Comparison of ENCODE assay signal across 21 mouse cellular contexts in the genomic region with DNA sequence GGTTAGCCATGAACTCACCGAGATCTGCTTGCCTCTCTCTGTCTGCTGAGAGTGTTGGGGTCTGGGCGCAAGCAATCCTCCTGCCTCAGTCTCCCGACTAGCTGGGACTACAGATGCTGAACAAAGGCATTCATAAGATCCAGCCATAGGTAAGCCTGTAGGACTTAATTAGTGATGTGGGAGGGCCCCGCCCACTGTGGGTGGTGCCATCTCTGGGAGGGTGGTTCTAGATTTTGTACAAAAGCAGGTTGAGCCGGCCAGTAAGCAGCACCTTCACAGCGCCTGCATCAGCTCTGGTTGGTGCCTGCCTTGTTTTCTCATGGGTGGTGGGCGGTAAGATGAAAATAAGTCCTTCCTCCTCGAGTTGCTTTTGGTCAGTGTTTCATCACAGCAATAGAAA. TPM values are rescaled to one million over a fixed set of nuclear protein-coding genes. Genes with fewer than 3 reads are reported as not detected.
DNase-seq lines count a peak whose midpoint lies in the region; ATAC-seq and TF ChIP-seq lines count a peak whose summit lies in the region.
"Had no signal": no experiment of that assay in that cellular context is flagged by ENCODE, and none has a peak within 500 bp of the region (broad histone marks: within the 10 kb centered on the region; RNA-seq: fewer than 3 reads in every experiment).

No protein-coding gene starts in this region.

- H3K4me2 ChIP-seq in stomach, postnatal 0 days (replicated peaks; ENCODE audit: low read depth) = no peak overlapping the region
- H3K4me2 ChIP-seq: embryonic facial prominence, embryonic 13.5 days; limb, embryonic 13.5 days had no signal

- H3K4me3 ChIP-seq in kidney, adult 2 months (ENCODE audit: insufficient read depth, low read depth, low read length) = no peak overlapping the region
- H3K4me3 ChIP-seq in testis, adult 2 months (ENCODE audit: control insufficient read depth, low read depth, low read length) = peak overlapping the region; percentile 27; the same call in 1 of the 2 replicates
- no peak overlapping the region for H3K4me3 ChIP-seq in stomach, postnatal 0 days (ENCODE audit: low read depth, low read length)
- H3K4me3 ChIP-seq in forebrain, embryonic 10.5 days = no peak overlapping the region
- H3K4me3 ChIP-seq: embryonic facial prominence, embryonic 13.5 days; layer of hippocampus, adult 2 months; limb, embryonic 13.5 days had no signal

- no peak for TF ChIP-seq POLR2A in kidney, adult 2 months (IDR thresholded peaks at IDR 0.05; ENCODE audit: low read depth, low read length)
- TF ChIP-seq POLR2A in testis, adult 2 months (IDR thresholded peaks at IDR 0.05; ENCODE audit: control insufficient read depth, low read depth, low read length) = no peak

- no peaks in the 10 kb centered on the region for H3K9me3 ChIP-seq in stomach, postnatal 0 days (ENCODE audit: control insufficient read depth, low read length)
- H3K9me3 ChIP-seq in forebrain, embryonic 10.5 days = no peaks in the 10 kb centered on the region
- H3K9me3 ChIP-seq: embryonic facial prominence, embryonic 13.5 days; limb, embryonic 13.5 days had no signal

- H3K36me3 ChIP-seq in kidney, adult 2 months (ENCODE audit: control insufficient read depth, insufficient read depth, low read length) = no peaks in the 10 kb centered on the region
- H3K36me3 ChIP-seq in testis, adult 2 months (ENCODE audit: control insufficient read depth, insufficient read depth, low read length) = no peaks in the 10 kb centered on the region
- H3K36me3 ChIP-seq in stomach, postnatal 0 days (ENCODE audit: control insufficient read depth, insufficient read depth, low read length) = no peaks in the 10 kb centered on the region
- no peaks in the 10 kb centered on the region for H3K36me3 ChIP-seq in forebrain, embryonic 10.5 days (replicated peaks)
- H3K36me3 ChIP-seq: embryonic facial prominence, embryonic 13.5 days; limb, embryonic 13.5 days had no signal

- H3K27me3 ChIP-seq in kidney, adult 2 months (replicated peaks; ENCODE audit: control insufficient read depth, insufficient read depth, low read length) = no peaks in the 10 kb centered on the region
- no peaks in the 10 kb centered on the region; the same call in 1 of the 2 replicates for H3K27me3 ChIP-seq in testis, adult 2 months (ENCODE audit: control insufficient read depth, insufficient read depth, low read length)
- no peaks in the 10 kb centered on the region for H3K27me3 ChIP-seq in stomach, postnatal 0 days (ENCODE audit: control insufficient read depth, insufficient read depth, low read length)
- H3K27me3 ChIP-seq in forebrain, embryonic 10.5 days (ENCODE audit: poor library complexity, severe bottlenecking) = peaks cover 33% of the 10 kb centered on the region

- no peak for TF ChIP-seq EP300 in stomach, postnatal 0 days (optimal IDR thresholded peaks at IDR 0.05)

- peak; percentile 26 for DNase-seq in kidney, adult 2 months
- no peak for DNase-seq in kidney, adult 8-10 months
- DNase-seq in testis, postnatal 10 days (ENCODE audit: low spot score) = no peak
- DNase-seq in ZHBTc4 (ENCODE audit: low read depth, low spot score) = peak; percentile 92
- peak; percentile 53 for DNase-seq in stomach, postnatal 0 days (ENCODE audit: low spot score)
- no peak for DNase-seq in forebrain, embryonic 10.5 days (ENCODE audit: extremely low spot score, low spot score)
- DNase-seq in spleen, adult 12 weeks (ENCODE audit: low spot score) = no peak
- DNase-seq: cerebellum, adult 11-12 months; heart, adult 18-20 months; kidney, adult 11 months; midbrain, embryonic 14.5 days had no signal

- ATAC-seq in stomach, postnatal 0 days (ENCODE audit: low FRiP score, low TSS enrichment) = no peak
- ATAC-seq: hindbrain, embryonic 16.5 days had no signal

- H3K27ac ChIP-seq in kidney, adult 2 months (ENCODE audit: insufficient read depth, low read depth, low read length) = no peak overlapping the region
- no peak overlapping the region for H3K27ac ChIP-seq in testis, adult 2 months (ENCODE audit: control insufficient read depth, insufficient read depth, low read depth, low read length)
- no peak overlapping the region for H3K27ac ChIP-seq in stomach, postnatal 0 days (replicated peaks)
- no peak overlapping the region for H3K27ac ChIP-seq in forebrain, embryonic 10.5 days
- H3K27ac ChIP-seq: embryonic facial prominence, embryonic 13.5 days; layer of hippocampus, adult 2 months; limb, embryonic 13.5 days had no signal

- H3K9ac ChIP-seq in stomach, postnatal 0 days (ENCODE audit: low read length) = no peak overlapping the region
- H3K9ac ChIP-seq: embryonic facial prominence, embryonic 13.5 days; limb, embryonic 13.5 days had no signal

- no peak for TF ChIP-seq CTCF in kidney, adult 2 months (conservative IDR thresholded peaks at IDR 0.05; ENCODE audit: insufficient read depth, insufficient read length, low read depth, low read length)
- no peak for TF ChIP-seq CTCF in testis, adult 2 months (IDR thresholded peaks at IDR 0.05; ENCODE audit: control insufficient read depth, insufficient read depth, insufficient replicate concordance, low read depth, low read length)
- no peak for TF ChIP-seq CTCF in stomach, postnatal 0 days (IDR thresholded peaks at IDR 0.05; ENCODE audit: low read depth)

- H3K4me1 ChIP-seq in kidney, adult 2 months (ENCODE audit: control insufficient read depth, insufficient read depth, low read length) = no peaks in the 10 kb centered on the region
- peaks cover 11% of the 10 kb centered on the region for H3K4me1 ChIP-seq in testis, adult 2 months (ENCODE audit: control insufficient read depth, insufficient read depth, low read length)
- no peaks in the 10 kb centered on the region for H3K4me1 ChIP-seq in stomach, postnatal 0 days (replicated peaks; ENCODE audit: control insufficient read depth, insufficient read depth)
- peaks cover 22% of the 10 kb centered on the region for H3K4me1 ChIP-seq in forebrain, embryonic 10.5 days

- WGBS in kidney, adult 2 months = 64% methylated on average over 8 of the region's 8 CpGs
- 51% methylated on average over 8 of the region's 8 CpGs for WGBS in stomach, postnatal 0 days
- 54% methylated on average over 8 of the region's 8 CpGs for WGBS in forebrain, embryonic 10.5 days

RNA-seq across cellular contexts. Expression of gene Depdc7, which starts 3.6 kb away (rescaled TPM):
- 15.7 and 16.0 TPM in 2 replicates for polyA plus RNA-seq in kidney, adult 2 months (2012; rRNA removed)
- polyA plus RNA-seq in testis, adult 2 months (2012; rRNA removed) = 0.74 and 1.5 TPM in 2 replicates
- 7.3 and 7.4 TPM in 2 replicates for polyA plus RNA-seq in stomach, postnatal 0 days (2015; fragmentation: Nextera tagmentation; extraction: Ambion mirVana)
- 3.2 and 3.7 TPM in 2 replicates for polyA plus RNA-seq in forebrain, embryonic 10.5 days (2016; fragmentation: Nextera tagmentation; extraction: Ambion mirVana)

RNA-seq across cellular contexts. Expression of gene Pin1rt1, which starts 30.1 kb away (rescaled TPM):
- not detected in 2 replicates for polyA plus RNA-seq in kidney, adult 2 months (2012; rRNA removed)
- 3.5 and 4.9 TPM in 2 replicates for polyA plus RNA-seq in testis, adult 2 months (2012; rRNA removed)
- 0.08 TPM in 1 of 2 replicates, not detected in the other for polyA plus RNA-seq in stomach, postnatal 0 days (2015; fragmentation: Nextera tagmentation; extraction: Ambion mirVana)
- polyA plus RNA-seq in forebrain, embryonic 10.5 days (2016; fragmentation: Nextera tagmentation; extraction: Ambion mirVana) = 0.12 and 0.14 TPM in 2 replicates
- polyA plus RNA-seq: C2C12; embryonic facial prominence, embryonic 13.5 days; forebrain, embryonic 11.5 days; heart, postnatal 0 days; midbrain, embryonic 14.5 days; small intestine, adult 2 months; urinary bladder, adult 2 months had no signal

RNA-seq across cellular contexts. Expression of gene Tcp11l1, which starts 34.3 kb away (rescaled TPM):
- 7.0 and 8.6 TPM in 2 replicates for polyA plus RNA-seq in kidney, adult 2 months (2012; rRNA removed)
- polyA plus RNA-seq in testis, adult 2 months (2012; rRNA removed) = 3.0 and 3.8 TPM in 2 replicates
- polyA plus RNA-seq in stomach, postnatal 0 days (2015; fragmentation: Nextera tagmentation; extraction: Ambion mirVana) = 22.0 and 23.9 TPM in 2 replicates
- 54.2 and 54.7 TPM in 2 replicates for polyA plus RNA-seq in forebrain, embryonic 10.5 days (2016; fragmentation: Nextera tagmentation; extraction: Ambion mirVana)

Comparison
In these comparisons a context has a peak if more than half of its experiments do, and no peak if none do; other contexts are left out.
1. DNase-seq: peak in kidney, adult 2 months (single experiment), ZHBTc4 (single experiment) and stomach, postnatal 0 days (single experiment); none in kidney, adult 8-10 months (0 of 2), testis, postnatal 10 days (single experiment), forebrain, embryonic 10.5 days (single experiment) and spleen, adult 12 weeks (single experiment).